Mouse (Mus musculus) embryo, embryonic 11 days (tissue): ENCODE data around the gene Dram1.

Experiments
- DNase-seq: peaks from one replicate; pipeline ENCODE4 v3.0.0-alpha.2; 2015

The Dram1 gene

DNA sequence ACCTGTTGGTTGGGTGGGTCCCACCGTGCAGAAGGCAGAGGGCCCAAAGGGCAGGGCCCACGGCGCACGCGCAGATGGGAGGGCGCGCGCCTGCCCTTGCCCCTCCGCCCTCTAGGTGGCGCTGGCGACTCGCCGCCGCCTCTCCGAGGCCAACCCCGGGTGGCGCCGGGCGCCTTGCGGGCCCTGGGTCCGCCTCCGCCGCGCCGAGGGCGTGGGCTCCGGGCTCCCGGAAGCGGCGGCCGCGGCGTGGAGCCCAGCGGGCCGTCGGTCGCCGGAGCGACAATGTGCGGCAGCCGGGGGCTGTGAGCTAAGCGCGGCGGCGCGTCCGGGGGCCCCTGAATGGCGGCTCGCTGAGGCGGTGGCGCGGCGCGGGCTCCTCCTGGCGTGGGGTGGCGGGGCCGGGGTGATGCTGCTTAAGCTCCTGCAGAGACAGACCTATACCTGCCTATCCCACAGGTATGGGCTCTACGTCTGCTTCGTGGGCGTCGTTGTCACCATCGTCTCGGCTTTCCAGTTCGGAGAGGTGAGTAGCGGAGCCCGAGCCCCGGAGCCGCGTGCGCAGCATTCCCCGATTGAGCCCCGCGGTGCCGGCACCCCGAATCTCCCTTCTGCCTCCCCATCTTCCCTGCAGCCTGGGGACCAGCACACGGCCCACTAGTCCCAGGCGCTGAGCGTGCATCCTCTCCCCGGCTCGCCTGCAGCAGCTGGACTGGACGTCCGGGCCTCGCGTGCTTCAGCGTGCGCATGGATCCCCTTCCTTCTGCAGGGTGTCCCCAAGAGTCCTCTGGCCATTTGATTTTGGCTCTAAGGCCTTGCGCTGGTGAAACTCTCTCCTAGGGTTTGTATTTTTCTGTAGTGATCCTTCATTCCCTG lies at the start of gene Dram1, which contains the start of gene Gnptab:
Dram1 (minus strand) TSS at position 68 of the 873 bp plus-strand sequence.
Gnptab (plus strand) TSS at position 120 of the 873 bp plus-strand sequence.
- peak; percentile 92 for DNase-seq

DNA sequence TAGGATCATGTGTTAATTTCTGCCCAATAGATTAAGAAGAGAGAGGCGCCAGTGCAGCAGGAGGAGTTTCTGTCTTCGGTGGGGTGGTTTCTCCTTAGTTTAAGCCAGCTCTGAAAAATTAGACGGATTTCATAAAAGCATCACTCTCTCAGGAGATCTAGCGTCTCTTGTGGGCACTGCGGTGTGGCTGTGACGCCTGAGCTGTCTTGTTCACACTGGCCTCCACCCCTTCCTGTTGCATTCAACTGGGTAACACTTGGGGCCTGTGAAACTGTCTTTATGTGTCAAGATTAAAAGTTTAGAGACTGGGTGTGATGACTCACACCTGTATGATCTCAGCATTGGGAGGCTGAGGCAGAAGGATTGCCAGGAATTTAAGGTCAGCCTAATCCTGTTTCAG lies 49.1 kb upstream of the Dram1 start:
- no peak for DNase-seq

DNA sequence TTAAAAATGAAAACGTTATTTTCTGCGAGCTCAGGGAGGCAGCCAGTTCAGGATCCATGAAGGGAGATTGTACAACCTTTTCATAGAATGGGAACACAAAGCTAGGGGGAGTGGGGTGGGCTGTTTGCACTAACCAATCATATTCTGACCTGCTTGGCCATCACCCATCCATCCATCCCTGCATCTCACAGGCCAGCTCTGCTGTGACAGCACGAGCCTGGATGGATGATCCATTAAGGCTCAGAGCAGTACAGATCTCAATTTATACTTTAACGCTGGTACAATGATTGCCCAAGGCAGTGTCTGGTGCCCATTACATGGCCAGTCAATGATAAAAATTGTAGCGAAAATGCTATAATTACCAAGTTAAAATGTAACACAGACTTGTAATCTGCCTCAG lies 48.0 kb upstream of the Dram1 start:
- DNase-seq: no peak

DNA sequence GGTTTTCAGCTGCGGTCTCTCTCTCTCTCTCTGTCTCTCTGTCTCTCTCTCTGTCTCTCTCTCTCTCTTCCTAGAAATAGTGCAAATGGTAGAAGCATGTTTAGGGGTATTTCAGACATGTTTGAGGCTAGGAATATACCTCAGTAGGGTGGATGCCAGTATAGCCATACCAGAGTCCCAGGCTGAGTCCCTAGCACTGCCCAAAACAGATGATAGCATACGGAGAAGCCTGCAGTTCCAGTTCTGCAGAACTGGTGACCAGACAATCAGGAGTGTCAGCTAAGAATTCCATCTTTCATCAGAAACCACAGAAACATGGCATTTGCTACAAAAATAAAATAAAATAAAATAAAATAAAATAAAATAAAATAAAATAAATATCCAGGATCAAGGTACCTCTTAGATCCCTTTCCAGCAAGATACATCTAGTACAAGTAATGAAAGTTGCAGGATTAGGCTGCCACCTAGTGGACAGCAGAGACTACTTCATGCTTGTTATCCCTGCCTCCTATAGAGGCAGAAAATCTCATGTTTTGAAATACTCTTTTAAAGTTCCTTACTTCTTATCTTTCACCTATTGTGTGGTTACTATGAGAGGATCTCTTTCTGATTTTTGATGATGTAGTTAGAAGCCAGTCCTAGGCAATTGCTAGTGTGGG lies 47.4 kb upstream of the Dram1 start:
- peak; percentile 77 for DNase-seq

DNA sequence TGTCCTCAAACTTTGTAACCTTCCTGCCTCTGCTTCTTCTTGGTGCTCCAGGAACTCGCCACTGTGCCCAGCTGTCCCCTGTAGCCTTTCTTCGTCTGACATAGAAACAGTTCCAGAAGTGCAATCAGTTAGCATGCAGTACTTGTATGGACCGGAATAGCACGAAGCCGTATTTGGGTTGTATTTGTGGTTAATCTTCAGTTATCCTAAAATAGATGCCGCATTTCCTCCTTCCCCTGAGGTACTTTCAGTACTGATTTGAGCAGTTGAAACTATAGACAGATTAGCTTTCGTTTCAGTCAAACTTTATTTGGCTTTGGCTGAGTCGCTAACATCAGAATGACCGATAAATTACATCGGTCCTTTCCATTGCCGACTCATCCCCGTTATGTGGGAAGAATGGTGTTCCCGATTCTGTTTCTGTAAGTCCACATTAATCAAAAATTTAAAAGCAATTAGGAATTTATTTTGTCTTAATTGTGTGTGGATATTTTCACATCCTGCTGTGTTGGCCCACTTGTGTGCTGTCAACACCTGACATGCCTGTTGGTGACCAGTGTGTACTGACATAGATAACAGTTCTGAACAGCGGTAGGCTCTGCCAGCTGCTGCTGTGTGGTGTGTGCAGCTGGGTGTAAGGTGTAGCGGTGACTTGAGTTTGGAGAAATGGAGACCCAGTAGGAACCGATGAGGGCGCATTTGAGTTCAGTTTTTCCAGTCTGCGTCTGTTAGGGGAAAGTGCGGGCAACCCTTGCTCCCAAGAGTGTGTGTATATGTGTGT lies 42.0 kb upstream of the Dram1 start:
- DNase-seq: no peak

DNA sequence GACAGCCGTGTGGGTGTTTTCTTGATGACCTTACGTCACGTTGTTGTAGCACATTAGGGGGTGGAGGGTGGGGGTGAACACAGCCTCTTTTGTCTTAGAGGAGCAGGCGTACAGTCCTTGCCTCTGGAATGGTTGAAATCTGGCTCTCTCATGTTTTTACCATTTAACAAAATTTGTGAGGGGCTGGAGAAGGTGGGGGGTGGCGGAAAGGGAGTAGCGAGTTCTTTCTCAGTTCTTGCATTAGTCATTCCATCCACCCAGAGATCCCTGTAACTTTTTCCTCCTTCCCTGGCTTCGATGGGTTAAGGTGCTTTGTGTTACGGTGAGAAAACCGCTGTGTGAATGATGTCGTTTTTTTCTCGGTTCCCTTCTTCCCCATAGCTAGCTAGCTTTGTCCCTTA lies 41.3 kb upstream of the Dram1 start:
- DNase-seq: no peak

DNA sequence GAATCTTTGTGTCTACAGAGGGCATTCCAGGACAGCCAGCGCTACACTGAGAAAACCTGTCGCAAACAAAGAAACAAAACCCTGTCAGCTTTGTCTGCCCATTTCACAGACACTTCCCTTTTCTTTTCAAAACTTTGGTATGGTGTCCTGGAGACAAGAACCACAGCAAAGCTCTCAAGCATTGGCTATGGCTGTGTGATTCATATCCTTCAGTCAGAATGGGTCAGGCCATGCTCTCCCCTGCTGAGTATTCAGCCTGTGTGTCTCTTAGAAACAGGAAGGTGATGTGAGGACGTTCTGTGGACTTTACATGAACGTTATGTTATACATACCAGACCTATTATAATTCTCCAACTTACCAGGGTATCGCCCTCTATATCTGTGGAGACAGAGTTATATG lies 38.8 kb upstream of the Dram1 start:
- DNase-seq: no peak

DNA sequence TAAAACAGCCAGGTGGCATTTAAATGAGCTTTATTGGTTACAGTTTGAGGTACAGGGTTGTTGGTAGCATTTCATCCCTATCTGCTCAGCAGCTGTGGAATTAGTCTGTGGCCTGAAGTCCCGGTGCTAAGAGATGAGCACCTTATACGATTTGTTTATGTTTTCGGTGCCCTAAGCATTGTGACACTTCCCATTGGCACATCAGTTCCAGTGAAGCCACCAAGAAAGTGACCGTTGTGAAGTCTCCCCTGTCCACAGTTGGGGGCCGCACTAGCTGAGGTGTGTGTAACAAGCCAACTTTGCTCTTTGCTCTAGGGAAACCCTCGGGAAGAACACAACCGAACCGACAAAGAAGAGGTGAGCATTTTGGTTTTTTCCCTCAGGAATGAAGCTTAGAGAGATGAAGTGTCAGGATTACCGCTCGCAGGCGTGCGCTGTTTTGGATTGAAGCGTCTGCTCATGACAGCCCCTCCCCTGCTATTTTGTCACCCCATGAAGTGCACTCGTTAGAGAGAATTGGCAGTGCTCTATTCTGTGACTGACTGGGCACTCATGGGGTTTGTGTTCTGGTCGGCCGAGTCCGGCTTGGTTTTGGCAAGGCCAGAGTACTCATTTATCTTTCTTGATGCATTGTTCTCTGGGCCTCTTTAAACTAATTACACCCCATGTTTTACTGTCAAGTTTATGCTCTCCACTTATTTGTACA lies 33.6 kb upstream of the Dram1 start:
- DNase-seq: no peak

DNA sequence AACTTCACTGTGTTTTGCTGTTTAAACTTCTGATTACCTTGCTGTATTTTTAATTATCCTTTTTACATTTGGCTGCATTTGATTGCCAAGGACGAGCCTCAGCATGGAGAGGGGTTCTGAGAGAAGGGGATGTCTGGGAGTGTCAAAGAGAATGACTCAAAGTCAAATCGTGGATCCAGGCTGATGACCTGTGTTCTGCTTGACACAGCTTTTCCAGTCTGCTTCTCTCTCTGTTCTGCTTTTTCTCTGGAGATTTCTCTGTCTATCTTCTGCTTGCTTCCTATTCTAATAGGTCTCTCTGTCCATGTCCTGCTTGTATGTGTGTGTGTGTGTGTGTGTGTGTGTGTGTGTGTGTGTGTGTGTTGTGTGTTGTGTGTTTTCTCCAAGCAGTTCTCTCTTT lies 30.9 kb upstream of the Dram1 start:
- no peak for DNase-seq

DNA sequence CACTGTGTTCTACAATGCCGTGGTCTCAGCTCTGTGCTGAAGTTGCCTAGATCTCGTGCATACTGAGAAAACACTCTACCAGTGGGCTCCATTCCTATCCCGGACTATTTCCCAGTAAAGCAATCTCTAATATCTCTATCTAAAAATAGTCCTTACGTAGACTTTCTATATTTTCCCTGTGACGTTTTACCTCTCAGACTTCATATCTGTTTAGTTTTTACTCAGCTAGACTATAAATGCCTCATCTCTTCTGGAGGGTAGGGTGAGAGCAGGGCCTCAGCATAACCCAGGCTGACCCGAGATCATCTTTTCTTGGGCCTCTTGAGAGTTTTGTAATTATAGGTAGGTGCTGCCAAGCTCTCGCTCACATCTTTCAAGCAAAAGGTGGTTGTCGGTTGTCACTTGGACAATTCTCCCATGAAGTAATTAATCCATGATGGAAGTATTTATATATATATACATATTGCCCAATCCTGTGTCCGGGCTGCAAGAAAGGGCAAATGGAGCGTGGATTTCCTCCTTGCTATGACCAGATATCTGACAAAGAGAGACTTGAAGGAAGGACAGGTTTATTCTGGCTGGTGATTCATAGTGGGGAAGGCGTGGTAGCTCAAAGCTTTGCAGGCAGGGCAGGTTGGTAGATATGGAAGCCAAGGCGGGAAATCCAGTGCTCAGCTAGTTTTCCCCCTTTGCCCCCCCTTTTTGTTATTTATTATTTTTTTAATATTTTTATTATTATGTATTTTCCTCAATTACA lies 29.2 kb upstream of the Dram1 start:
- DNase-seq: no peak

DNA sequence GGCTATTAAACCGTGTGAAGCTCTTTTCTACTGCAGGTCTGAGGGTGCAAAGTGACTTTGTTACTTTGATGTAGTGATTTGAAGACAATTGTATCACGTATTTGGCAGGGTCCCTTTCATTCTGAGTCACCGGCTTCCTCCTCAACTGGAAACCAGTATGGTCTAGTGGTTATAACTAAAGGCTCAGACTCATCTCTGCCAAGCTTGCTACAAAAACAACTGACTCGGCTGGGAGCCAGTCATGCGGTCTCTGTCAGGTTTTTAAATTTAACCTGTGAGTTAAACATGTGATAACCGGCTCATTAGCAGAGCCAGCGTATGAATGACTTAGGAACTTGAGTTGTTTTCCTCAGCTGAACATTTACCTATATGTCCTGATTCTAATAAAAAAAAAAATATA lies 26.9 kb upstream of the Dram1 start:
- DNase-seq: no peak

DNA sequence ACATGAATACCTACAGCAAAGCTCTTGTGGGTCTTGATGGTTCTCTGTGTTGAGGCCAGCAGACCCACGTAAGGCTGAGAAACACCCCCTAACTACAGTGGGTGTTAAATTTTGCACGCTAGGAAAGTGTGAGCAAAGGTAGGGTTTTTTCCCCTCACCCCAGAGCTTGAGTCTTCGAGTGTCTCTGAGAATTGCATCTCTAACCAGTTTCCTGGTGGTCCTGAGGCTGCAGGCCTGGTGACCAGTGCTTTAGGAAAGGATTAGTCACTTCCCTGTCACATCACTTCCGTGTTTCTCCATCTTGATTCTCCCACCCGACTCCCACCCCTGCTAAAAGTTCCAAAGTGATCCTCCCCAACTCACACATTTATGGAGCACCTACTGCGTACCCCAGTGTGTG lies 25.3 kb upstream of the Dram1 start:
- DNase-seq: no peak

DNA sequence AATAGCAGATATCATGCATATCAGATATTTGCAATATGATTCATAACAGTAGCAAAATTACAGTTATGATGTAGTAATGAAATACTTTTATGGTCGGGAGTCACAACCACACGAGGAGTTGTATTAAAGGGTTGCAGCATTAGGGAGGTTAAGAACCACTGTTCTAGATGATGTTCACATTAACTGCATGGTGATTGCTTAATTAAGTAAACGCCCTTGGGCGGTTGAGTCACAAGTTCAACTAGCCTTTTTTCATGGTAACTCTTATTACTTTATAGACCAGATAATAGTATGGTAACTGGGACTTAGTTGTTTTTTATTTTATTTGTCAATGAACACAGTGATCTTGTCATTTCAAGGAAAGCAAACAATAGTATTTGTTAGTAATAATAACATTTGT lies 24.1 kb upstream of the Dram1 start:
- no peak for DNase-seq

DNA sequence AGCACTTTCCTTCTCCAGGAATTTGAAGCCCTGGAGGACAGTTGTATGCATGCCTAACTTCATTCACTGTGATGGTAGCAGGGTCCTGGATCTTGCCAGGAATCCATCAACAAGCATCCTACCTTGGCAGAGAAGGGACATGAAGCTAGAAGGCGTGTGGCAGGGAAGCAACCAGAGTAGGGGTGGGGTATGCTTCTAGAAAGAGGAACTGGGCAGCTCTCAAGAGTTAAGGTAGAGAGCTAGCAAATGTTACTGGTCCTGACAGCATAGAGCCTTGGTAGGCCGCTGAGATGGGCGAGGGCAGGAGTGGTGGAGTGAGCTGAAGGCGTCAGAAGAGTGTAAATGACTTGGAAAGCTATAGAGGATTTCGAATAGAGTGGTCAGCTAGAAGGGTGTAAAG lies 20.4 kb upstream of the Dram1 start:
- no peak for DNase-seq

DNA sequence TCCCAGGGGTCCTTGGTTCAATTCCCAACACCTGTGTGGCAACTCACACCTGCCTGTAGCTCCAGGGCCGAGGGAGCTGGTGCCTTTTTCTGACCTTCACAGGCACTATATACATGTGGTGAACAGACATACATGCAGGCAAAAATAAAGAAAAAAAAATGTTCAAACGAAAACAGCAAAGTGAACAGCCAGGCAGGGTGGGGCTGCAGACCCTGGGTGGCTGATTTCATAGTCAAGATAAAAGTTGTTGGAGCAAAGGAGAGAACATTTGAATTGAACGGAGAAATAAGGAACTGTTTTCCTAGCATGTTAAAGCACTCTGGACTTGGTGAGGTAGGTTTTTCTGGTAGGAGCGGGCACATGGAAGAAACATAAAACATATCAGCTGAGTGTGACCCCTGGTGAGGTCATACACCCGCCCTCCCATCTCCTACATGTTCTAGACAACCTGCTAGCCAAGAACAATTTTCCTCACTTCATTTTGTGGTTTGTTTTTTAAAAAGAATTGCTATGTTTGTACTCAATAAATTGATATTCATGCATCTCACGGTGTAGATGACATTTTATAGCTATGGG lies 19.9 kb upstream of the Dram1 start:
- DNase-seq: no peak

DNA sequence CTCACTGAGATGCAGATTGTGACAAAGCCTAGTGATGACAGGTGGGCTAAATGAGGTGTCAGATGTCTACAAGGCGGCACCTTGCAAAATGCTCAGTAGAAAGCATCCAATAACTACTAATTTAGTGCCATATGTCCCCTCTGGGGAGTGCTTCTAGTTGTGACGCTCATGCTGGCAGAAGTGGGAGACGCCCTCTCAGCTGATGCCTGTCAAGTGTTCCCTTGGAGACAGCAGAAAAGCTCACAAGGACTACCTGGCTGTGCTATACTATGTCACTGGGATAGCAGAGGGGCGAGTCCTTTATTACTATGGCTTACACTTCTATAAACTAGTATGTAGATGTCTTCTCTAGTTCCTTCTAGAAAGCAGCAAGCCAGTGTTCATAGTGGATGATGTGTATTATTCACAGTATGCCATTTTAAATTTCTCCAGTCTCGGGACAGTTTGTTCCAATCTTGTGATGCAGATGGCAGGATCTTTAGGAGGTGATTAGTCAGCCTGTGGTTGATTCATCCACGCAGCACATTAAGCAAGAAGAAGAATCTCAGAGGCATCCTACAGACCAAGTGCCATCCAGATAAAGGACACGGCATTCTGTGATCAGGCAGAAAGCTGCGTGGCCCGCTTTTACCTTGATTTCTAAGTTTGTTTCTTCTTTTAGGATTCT lies 13.4 kb upstream of the Dram1 start:
- DNase-seq: no peak

DNA sequence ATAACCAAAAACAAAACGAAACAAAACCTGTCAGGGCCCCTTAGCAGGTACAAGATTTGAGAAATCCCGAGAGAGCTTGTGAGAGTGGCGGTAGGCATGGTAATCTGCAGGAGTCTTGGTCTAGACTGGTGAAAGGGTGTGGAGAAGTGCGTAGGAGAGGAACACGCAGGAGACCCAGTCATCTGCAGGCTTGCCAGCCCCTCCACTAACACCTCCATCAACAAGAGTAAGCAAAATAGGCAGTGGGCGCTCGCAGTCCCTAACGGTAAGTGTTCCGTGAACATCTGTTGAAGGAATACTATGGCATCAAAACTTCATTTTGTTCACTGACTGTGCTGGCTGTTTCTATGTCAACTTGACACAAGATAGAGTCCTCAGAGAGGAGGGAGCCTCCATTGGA lies 12.6 kb upstream of the Dram1 start:
- DNase-seq: no peak

DNA sequence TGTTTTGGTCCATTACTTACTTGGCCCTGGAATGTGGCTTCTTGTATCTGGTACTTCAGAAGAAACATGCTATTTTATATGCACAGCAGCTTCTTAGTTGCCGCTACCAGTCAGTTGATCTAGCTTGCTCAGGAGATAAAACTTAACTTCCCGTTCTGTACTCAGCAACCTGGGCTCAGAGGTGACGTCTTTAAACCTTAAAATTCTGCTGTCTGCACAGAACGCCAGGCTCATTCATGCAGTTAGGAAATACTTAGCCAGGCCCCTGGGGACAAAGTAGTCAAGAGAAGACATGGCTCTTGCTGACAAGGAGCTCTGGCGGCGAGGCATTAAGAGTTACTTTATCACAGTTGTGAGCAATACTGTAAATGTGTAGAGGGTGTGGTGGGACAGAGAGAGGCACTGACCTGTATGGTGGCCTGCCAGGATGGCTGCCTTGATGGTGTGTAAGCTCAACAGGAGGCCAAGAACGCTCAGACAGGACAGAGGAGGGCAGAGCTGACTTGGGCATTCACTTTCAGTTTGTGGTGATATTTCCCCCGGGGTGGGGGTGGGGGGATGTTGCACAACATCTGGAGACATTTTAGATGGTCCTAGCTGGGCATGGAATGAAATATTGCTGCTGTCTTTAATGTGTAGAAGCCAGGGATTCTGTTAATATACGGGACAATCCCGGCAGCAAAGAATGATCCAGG lies 11.4 kb upstream of the Dram1 start:
- no peak for DNase-seq

DNA sequence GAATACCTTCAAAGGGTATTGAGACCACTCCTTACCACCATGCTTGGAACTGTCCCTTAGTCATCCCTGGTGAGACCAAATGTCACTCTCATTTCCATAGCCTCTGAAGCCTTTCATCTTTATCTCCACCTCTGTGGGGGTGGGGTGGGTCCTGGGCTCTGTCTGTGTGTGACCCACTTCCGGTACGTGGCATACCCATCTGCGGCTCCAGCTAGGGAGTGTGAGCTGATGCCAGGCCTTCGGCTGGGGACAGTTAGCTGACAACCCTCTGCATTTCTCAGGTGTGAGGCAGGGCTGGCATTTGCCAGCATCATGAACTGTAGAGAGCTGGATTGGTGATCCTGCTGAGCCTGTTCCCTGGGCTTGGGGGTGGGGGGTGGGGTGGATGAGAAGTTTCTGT lies 10.7 kb upstream of the Dram1 start:
- DNase-seq: no peak

DNA sequence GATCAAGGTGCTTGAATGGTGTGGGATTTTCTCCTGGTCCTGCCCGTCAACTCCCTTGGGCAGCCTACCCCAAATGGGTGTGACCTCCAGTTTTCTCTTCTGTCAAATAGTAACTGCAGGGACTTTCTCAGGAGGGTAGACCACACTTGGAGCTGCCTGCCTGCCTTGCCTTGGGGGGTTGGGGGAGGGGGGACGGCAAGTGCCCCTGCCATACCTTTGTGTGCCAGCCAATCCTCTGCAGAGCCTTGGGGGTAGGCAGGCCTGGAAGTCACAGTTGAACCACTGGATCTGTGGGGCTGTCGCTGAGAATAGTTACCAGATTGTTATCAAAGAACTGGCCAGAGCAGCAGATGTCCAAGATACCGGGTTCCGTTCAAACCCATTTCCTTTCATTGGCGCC lies 7.4 kb upstream of the Dram1 start:
- DNase-seq: no peak

DNA sequence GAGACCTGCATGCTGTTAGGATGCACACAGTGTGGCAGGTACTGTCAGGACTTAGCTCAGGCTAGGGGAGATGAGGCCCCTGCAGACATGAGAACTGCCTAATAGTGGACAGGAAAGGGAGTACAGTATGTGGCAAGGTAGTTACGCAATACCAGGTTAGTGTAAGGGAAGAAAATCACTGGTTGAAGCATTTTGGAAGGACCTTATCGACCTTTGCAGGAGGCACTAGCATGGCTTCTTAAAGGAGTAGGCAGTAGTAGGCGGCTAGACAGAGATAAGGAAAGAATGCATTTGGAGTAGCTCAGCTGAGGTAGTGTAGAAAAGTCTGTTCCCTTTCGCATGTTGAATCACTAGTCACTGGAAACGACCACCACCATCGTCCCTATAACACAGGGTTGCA lies 6.9 kb upstream of the Dram1 start:
- DNase-seq: no peak
